Mouse (Mus musculus): ENCODE measurements around the gene Nipal4. TPM values are rescaled to one million over a fixed set of nuclear protein-coding genes. Genes with fewer than 3 reads are reported as not detected.

Gene Nipal4
- polyA plus RNA-seq, 1 experiment from 2014 or later, result not detected

DNA sequence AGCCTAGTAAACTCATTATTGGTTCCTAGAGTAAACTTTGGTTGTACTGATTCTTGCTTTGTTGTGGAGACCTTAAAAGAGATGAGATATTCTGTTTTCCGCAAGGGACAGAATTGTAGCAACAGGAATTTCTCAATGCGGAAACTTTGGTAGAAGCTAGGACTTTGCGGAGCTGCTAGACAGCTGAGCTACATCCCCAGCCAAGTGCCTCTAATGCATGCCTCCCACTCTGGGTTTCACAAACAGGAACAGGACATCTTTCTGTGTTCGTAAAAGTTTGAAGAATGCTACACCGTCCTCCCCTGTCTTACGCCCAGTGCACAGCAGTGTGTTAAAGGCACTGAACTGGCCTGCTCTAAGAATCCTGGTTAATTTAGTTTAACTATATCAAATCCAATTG lies 9.8 kb upstream of the Nipal4 start:
- WGBS, result 96% methylated on average over 6 of the region's 6 CpGs
- no peak overlapping the region for H3K4me2 ChIP-seq (ENCODE audit: low read depth, low read length)
- no peak overlapping the region for H3K27ac ChIP-seq (ENCODE audit: low read depth, low read length)
- H3K4me3 ChIP-seq (ENCODE audit: low read depth, low read length), result no peak overlapping the region
- no peak overlapping the region for H3K9ac ChIP-seq (replicated peaks; ENCODE audit: low read depth, low read length)
- H3K9me3 ChIP-seq (ENCODE audit: control insufficient read depth, low read length), result no peaks in the 10 kb centered on the region
- H3K36me3 ChIP-seq (ENCODE audit: control insufficient read depth, insufficient read depth, low read length), result no peaks in the 10 kb centered on the region
- no peak for ATAC-seq (ENCODE audit: low read depth)
- no peaks in the 10 kb centered on the region for H3K27me3 ChIP-seq (ENCODE audit: control insufficient read depth, insufficient read depth, low read length)
- no peaks in the 10 kb centered on the region for H3K4me1 ChIP-seq (ENCODE audit: control insufficient read depth, insufficient read depth, low read length)

DNA sequence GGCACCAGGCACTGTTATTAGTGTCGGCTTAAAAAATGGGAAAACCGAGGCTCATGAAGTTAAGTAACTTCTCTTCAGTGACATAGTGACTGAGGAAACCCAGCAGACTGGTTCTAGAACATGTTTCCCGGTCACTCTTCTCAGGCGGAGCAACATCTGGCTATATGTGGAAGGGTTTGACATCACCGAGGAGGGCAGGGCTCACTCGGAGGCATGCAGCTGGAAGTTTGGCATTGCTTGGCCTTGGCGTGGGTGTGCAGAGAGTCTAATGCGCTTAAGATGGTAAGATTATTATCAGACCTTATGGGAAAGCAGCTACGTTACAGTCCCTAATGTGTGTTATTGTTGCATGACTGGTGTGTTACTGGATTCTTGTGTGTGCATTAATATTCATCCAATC lies 5.8 kb upstream of the Nipal4 start:
- H3K27ac ChIP-seq (ENCODE audit: low read depth, low read length), result no peak overlapping the region
- 93% methylated on average over 9 of the region's 9 CpGs for WGBS
- H3K4me1 ChIP-seq (ENCODE audit: control insufficient read depth, insufficient read depth, low read length), result no peaks in the 10 kb centered on the region
- no peak for ATAC-seq (ENCODE audit: low read depth)
- no peak overlapping the region for H3K4me2 ChIP-seq (ENCODE audit: low read depth, low read length)
- H3K9me3 ChIP-seq (ENCODE audit: control insufficient read depth, low read length), result no peaks in the 10 kb centered on the region
- H3K36me3 ChIP-seq (ENCODE audit: control insufficient read depth, insufficient read depth, low read length), result no peaks in the 10 kb centered on the region
- H3K27me3 ChIP-seq (ENCODE audit: control insufficient read depth, insufficient read depth, low read length), result no peaks in the 10 kb centered on the region
- no peak overlapping the region for H3K9ac ChIP-seq (replicated peaks; ENCODE audit: low read depth, low read length)
- no peak overlapping the region for H3K4me3 ChIP-seq (ENCODE audit: low read depth, low read length)

DNA sequence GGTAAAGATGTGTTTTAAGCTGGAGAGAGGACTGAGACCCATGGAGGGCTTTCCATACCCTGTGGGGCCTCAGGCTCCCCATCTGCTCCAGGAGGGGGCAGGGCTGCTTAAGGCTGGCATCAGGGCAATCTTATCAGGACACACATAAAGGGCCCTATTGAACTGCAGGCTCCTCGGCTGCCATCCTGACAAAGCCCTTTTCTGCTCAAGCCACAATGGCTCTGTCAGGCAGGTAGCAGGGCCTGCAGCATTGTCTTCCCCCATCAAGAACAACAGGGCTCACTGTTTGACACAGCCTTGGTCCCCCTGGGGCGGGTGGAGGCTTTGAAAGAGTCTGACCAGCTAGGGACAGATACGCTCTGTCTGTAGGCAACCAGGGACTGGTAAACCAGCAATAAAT lies 3.6 kb upstream of the Nipal4 start:
- H3K4me1 ChIP-seq (ENCODE audit: control insufficient read depth, insufficient read depth, low read length), result no peaks in the 10 kb centered on the region
- no peak overlapping the region for H3K9ac ChIP-seq (replicated peaks; ENCODE audit: low read depth, low read length)
- no peak overlapping the region for H3K27ac ChIP-seq (ENCODE audit: low read depth, low read length)
- 28% methylated on average over 3 of the region's 3 CpGs for WGBS
- no peaks in the 10 kb centered on the region for H3K27me3 ChIP-seq (ENCODE audit: control insufficient read depth, insufficient read depth, low read length)
- no peak for ATAC-seq (ENCODE audit: low read depth)
- no peak overlapping the region for H3K4me3 ChIP-seq (ENCODE audit: low read depth, low read length)
- H3K9me3 ChIP-seq (ENCODE audit: control insufficient read depth, low read length), result no peaks in the 10 kb centered on the region
- H3K36me3 ChIP-seq (ENCODE audit: control insufficient read depth, insufficient read depth, low read length), result no peaks in the 10 kb centered on the region
- H3K4me2 ChIP-seq (ENCODE audit: low read depth, low read length), result no peak overlapping the region

DNA sequence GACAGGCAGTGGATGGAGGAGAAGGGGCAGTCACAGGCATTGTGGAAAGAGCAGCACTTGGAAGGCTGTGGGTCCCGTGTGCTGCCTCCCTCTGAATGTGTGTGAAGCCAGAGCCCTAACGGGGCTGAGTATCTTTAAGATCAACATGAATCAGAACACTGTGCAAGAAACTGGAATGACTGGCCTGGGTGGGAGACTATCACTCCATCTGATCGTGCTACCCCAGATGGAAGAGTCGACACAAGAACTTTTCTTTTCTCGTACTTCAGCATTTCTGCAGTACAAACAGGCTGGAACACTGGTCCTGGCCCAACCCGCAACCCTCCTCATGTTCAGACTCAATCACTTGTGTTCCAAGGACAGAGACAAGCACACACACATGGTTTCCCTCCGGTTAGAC lies 2.2 kb upstream of the Nipal4 start:
- Histone ChIP-seq H3K36me3 (ENCODE audit: control insufficient read depth, insufficient read depth, low read length) (no peaks in the 10 kb centered on the region), H3K9ac (replicated peaks; ENCODE audit: low read depth, low read length) (no peak overlapping the region), H3K4me3 (ENCODE audit: low read depth, low read length) (no peak overlapping the region), H3K27ac (ENCODE audit: low read depth, low read length) (no peak overlapping the region), H3K4me2 (ENCODE audit: low read depth, low read length) (no peak overlapping the region), H3K9me3 (ENCODE audit: control insufficient read depth, low read length) (no peaks in the 10 kb centered on the region), H3K27me3 (ENCODE audit: control insufficient read depth, insufficient read depth, low read length) (no peaks in the 10 kb centered on the region), H3K4me1 (ENCODE audit: control insufficient read depth, insufficient read depth, low read length) (no peaks in the 10 kb centered on the region)
- no peak for ATAC-seq (ENCODE audit: low read depth)
- 90% methylated on average over 7 of the region's 7 CpGs for WGBS

DNA sequence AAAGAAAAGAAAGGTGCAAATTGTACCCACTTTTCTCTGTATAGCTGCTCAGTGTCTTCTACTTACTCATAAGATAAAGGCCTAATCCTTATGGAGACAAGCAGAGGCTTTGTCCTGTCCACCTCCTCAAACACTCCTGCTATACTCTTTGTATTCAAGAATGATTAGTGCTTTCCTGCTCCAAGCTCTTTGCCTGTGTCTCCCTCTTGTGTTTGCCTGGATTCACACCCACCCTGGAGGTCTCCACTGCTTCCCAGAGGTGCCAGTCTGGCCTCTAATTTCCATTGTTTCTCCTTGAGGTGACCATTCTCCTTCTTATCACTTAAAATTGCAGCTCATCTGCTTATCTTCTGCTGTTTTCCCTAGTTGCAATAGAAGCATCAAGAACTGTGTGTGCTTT lies 8.8 kb downstream of the Nipal4 start:
- Histone ChIP-seq H3K4me3 (ENCODE audit: low read depth, low read length) (no peak overlapping the region), H3K4me2 (ENCODE audit: low read depth, low read length) (no peak overlapping the region), H3K27me3 (ENCODE audit: control insufficient read depth, insufficient read depth, low read length) (no peaks in the 10 kb centered on the region), H3K27ac (ENCODE audit: low read depth, low read length) (no peak overlapping the region), H3K4me1 (ENCODE audit: control insufficient read depth, insufficient read depth, low read length) (no peaks in the 10 kb centered on the region), H3K36me3 (ENCODE audit: control insufficient read depth, insufficient read depth, low read length) (no peaks in the 10 kb centered on the region), H3K9ac (replicated peaks; ENCODE audit: low read depth, low read length) (no peak overlapping the region), H3K9me3 (ENCODE audit: control insufficient read depth, low read length) (no peaks in the 10 kb centered on the region)
- ATAC-seq (ENCODE audit: low read depth), result no peak

DNA sequence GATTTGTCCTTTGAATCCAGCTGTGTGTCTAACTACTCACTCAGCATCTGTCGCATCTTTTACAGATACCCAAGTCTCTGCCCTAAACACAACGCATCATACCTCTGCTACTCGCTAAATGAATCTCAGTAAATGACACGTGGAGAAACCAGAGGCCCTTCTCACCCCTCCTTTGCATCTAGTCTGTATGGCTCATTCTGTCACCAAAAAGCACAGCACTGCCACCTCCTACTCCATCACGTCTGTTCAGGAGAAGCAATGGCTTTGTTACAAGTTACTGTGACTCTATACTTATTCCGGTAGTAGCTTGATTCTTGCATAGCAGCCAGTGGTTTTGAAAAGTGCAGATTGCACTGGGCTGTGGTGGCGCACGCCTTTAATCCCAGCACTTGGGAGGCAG lies 9.4 kb downstream of the Nipal4 start:
- ATAC-seq (ENCODE audit: low read depth), result no peak
- no peak overlapping the region for H3K9ac ChIP-seq (replicated peaks; ENCODE audit: low read depth, low read length)
- H3K4me1 ChIP-seq (ENCODE audit: control insufficient read depth, insufficient read depth, low read length), result no peaks in the 10 kb centered on the region
- H3K9me3 ChIP-seq (ENCODE audit: control insufficient read depth, low read length), result no peaks in the 10 kb centered on the region
- H3K4me3 ChIP-seq (ENCODE audit: low read depth, low read length), result no peak overlapping the region
- H3K27ac ChIP-seq (ENCODE audit: low read depth, low read length), result no peak overlapping the region
- H3K36me3 ChIP-seq (ENCODE audit: control insufficient read depth, insufficient read depth, low read length), result no peaks in the 10 kb centered on the region
- no peaks in the 10 kb centered on the region for H3K27me3 ChIP-seq (ENCODE audit: control insufficient read depth, insufficient read depth, low read length)
- WGBS, result 89% methylated on average over 8 of the region's 8 CpGs
- no peak overlapping the region for H3K4me2 ChIP-seq (ENCODE audit: low read depth, low read length)

DNA sequence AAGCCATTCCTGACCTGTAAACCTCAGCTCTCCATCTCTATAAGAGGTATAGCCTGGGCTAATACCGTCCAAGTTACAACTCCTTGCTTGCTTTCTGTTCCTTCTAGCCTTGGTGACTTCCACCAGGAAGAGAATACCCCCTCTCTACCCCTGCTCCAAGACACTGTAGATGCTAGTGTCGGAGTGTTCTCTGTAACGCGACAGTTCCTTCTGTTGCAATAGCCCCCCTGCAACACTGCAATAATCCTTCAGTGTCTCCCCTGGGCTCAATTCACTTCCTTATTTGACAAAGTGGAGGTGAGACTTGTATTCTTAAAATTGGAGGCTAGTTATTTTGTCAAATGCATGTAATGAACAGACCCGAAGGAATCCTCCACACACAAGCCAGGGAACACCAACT lies 19.7 kb downstream of the Nipal4 start:
- WGBS, result 83% methylated on average over 5 of the region's 5 CpGs
- H3K4me2 ChIP-seq (ENCODE audit: low read depth, low read length), result no peak overlapping the region
- H3K27me3 ChIP-seq (ENCODE audit: control insufficient read depth, insufficient read depth, low read length), result no peaks in the 10 kb centered on the region
- H3K9me3 ChIP-seq (ENCODE audit: control insufficient read depth, low read length), result no peaks in the 10 kb centered on the region
- H3K4me3 ChIP-seq (ENCODE audit: low read depth, low read length), result no peak overlapping the region
- peaks cover 21% of the 10 kb centered on the region; the same call in 1 of the 2 replicates for H3K36me3 ChIP-seq (ENCODE audit: control insufficient read depth, insufficient read depth, low read length)
- ATAC-seq (ENCODE audit: low read depth), result no peak
- no peak overlapping the region for H3K9ac ChIP-seq (replicated peaks; ENCODE audit: low read depth, low read length)
- H3K27ac ChIP-seq (ENCODE audit: low read depth, low read length), result no peak overlapping the region
- no peaks in the 10 kb centered on the region for H3K4me1 ChIP-seq (ENCODE audit: control insufficient read depth, insufficient read depth, low read length)

DNA sequence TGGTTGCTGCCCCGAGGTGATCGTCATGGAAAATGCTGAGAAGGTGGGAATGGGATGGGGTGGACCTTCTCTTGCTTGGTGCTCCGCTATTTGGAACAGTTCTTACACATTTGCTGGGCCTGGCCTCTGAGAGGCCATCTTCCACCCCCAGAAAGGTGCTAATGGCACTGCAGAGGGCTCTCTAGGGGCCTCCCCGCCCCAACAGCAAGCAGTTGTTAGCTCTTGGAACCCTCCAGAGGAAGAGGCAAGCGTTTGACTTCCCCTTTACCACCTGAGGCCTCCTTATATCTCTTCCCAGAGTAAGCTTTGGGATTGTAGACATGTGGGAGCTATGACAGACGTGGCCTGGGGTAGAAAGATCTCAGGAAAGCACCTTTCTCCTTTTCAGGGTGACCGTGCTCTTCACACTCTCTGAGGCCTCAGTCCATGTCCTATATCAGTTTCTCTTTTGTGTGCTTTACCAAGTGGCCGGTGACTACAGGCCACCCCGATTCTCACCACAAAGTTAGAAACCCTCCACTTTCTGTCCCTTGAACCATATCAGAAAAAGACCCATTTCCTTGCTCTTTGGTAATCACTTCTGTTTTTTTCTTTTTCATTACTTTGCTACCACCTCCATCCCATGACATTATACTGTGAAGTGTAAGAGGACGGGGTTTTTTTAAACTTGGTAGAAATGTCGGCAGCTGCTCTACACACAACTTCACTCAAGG lies 21.0 kb downstream of the Nipal4 start:
- Histone ChIP-seq H3K4me1 (ENCODE audit: control insufficient read depth, insufficient read depth, low read length) (no peaks in the 10 kb centered on the region), H3K27ac (ENCODE audit: low read depth, low read length) (no peak overlapping the region), H3K9me3 (ENCODE audit: control insufficient read depth, low read length) (no peaks in the 10 kb centered on the region), H3K4me2 (ENCODE audit: low read depth, low read length) (no peak overlapping the region), H3K4me3 (ENCODE audit: low read depth, low read length) (no peak overlapping the region), H3K36me3 (ENCODE audit: control insufficient read depth, insufficient read depth, low read length) (peaks cover 31% of the 10 kb centered on the region), H3K27me3 (ENCODE audit: control insufficient read depth, insufficient read depth, low read length) (no peaks in the 10 kb centered on the region), H3K9ac (replicated peaks; ENCODE audit: low read depth, low read length) (no peak overlapping the region)
- no peak for ATAC-seq (ENCODE audit: low read depth)
- 88% methylated on average over 11 of the region's 11 CpGs for WGBS

DNA sequence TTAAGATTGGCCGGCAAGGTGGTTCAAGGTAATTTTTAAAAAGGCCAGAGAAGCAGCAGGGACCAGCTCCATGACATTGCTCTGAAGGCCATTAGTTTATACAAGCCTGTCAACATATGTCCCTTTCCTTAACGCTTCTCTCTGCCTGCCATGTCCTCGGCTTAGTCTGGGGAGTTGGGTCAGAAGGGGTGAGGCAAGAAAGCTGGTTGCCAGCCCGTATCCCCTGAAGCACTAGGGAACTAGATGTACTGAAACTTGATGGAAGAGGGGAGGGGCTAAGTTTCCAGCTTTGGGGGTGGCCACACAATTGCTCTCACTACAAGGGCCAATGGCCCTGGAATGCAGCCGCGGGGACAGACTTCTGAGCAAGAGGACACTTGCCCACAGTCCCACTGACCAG lies 23.0 kb downstream of the Nipal4 start:
- Histone ChIP-seq H3K36me3 (ENCODE audit: control insufficient read depth, insufficient read depth, low read length) (peaks cover 43% of the 10 kb centered on the region), H3K9ac (replicated peaks; ENCODE audit: low read depth, low read length) (no peak overlapping the region), H3K4me2 (ENCODE audit: low read depth, low read length) (no peak overlapping the region), H3K4me3 (ENCODE audit: low read depth, low read length) (no peak overlapping the region), H3K27me3 (ENCODE audit: control insufficient read depth, insufficient read depth, low read length) (no peaks in the 10 kb centered on the region), H3K9me3 (ENCODE audit: control insufficient read depth, low read length) (no peaks in the 10 kb centered on the region), H3K27ac (ENCODE audit: low read depth, low read length) (no peak overlapping the region), H3K4me1 (ENCODE audit: control insufficient read depth, insufficient read depth, low read length) (no peaks in the 10 kb centered on the region)
- WGBS, result 85% methylated on average over 6 of the region's 6 CpGs
- no peak for ATAC-seq (ENCODE audit: low read depth)

Data from neural tube, embryonic 14.5 days (tissue).